Mouse (Mus musculus): Measurements from ENCODE around the gene Crygn. TPM values are rescaled to one million over a fixed set of nuclear protein-coding genes. Genes with fewer than 3 reads are reported as not detected.
"Not testable (repeated sequence)": the region's sequence is repeated elsewhere in the genome, so short reads cannot be mapped to it uniquely, and the experiment has no call there.

The Crygn gene
- total RNA-seq (2021), result not detected

DNA sequence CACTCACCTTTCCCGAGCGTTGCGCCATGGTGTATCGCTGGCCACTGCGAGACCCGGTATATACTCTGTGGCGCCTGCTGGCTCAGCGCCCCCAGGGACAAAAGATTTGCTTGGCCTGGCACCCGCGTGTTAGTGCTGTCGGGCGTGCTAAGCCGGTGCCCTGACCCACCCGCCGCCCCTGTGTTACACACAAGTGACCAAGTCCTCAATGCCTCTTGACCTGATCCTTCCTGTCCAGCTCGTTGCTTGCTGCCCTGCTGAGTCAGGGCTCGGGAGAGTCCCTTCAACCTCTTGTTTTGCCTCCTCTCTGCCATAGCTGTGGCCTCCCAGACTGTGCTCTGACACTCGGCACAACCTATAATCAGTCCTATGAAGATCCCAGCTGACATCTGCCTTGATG lies at the start of gene Crygn:
Gene Crygn (minus strand): TSS at position 193 of the 400 bp plus-strand sequence.
- intact Hi-C loops (cut with DNase I), result no loop called here
- no peak for DNase-seq (ENCODE audit: low spot score)

GRCm38 (mm10) chr5:24805222-24805621 lies 47.4 kb upstream of the Crygn start:
- intact Hi-C loops (cut with DNase I), result no loop called here
- no peak for DNase-seq (ENCODE audit: low spot score)

- no peak for DNase-seq (ENCODE audit: low spot score)
- intact Hi-C loops (cut with DNase I), result loop anchor here (5.0 kb wide), 1 partner anchor 208 kb away; no protein-coding TSS in a partner anchor
Observed at GRCm38 (mm10) chr5:24804661-24805060, 46.9 kb upstream of the Crygn start.

GRCm38 (mm10) chr5:24801841-24802624 lies 44.2 kb upstream of the Crygn start:
- intact Hi-C loops (cut with DNase I), result loop anchor here (5.0 kb wide), 1 partner anchor 210 kb away; no protein-coding TSS in a partner anchor
- no peak for DNase-seq (ENCODE audit: low spot score)

DNA sequence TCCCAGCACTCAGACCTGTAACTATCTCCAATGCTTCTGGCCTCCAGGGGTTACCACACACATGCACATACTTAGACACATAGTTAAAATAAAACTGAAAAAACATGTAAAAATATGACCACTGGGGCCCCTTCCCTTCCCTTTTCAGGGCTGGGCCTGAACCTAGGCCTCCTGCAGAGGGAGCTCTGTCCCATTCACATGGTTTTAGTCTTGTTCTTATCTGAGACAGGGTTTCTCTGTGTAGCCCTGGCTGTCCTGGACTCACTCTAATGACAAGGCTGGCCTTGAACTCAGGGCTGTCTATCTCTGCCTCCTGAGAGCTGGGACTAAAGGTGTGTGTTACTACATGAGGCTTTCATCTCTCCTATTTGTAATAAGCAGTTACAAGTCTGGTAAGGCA lies 42.6 kb upstream of the Crygn start:
- intact Hi-C loops (cut with DNase I), result loop anchor here (5.0 kb wide), 1 partner anchor 212 kb away; no protein-coding TSS in a partner anchor
- DNase-seq (ENCODE audit: low spot score), result no peak

GRCm38 (mm10) chr5:24798639-24799038 lies 40.8 kb upstream of the Crygn start:
- no peak for DNase-seq (ENCODE audit: low spot score)

GRCm38 (mm10) chr5:24797858-24798257 lies 40.0 kb upstream of the Crygn start:
- intact Hi-C loops (cut with DNase I), result no loop called here
- no peak for DNase-seq (ENCODE audit: low spot score)

More at GRCm38 (mm10) chr5:24798639-24799038, 40.8 kb upstream of the Crygn start:
- intact Hi-C loops (cut with DNase I), result no loop called here

GRCm38 (mm10) chr5:24792961-24793360 lies 35.2 kb upstream of the Crygn start:
- intact Hi-C loops (cut with DNase I), result no loop called here
- DNase-seq (ENCODE audit: low spot score), result no peak

DNA sequence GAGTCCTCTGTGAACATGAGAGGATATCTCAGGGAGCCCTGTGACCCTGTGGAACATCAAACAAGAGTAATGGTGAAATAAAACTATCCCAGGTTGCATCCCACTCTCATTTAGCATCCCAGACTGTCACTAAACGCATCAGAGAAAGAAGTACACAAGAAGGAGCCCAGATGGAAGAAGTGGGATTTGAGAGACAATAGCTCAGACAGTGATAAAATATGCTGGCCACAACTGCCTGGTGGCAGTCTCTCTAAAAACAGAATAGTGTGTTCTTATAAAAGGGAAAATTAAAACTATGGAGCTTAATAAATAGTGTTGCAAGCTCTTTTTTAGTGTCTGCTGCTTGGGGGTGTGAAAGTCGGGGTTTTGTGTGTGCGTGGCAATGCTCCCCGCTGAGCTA lies 25.1 kb upstream of the Crygn start:
- DNase-seq (ENCODE audit: low spot score), result no peak

GRCm38 (mm10) chr5:24781048-24781447 lies 23.2 kb upstream of the Crygn start:
- intact Hi-C loops (cut with DNase I), result loop anchor here (2.0 kb wide), 1 partner anchor 30 kb away; no protein-coding TSS in a partner anchor
- no peak for DNase-seq (ENCODE audit: low spot score)

More for the DNA sequence above, 25.1 kb upstream of the Crygn start:
- intact Hi-C loops (cut with DNase I), result no loop called here

- intact Hi-C loops (cut with DNase I), result loop anchor here (1.0 to 2.0 kb wide), 2 partner anchors 29 to 106 kb away; no protein-coding TSS in a partner anchor
- no peak for DNase-seq (ENCODE audit: low spot score)
Observed at GRCm38 (mm10) chr5:24779881-24780512, 22.2 kb upstream of the Crygn start.

DNA sequence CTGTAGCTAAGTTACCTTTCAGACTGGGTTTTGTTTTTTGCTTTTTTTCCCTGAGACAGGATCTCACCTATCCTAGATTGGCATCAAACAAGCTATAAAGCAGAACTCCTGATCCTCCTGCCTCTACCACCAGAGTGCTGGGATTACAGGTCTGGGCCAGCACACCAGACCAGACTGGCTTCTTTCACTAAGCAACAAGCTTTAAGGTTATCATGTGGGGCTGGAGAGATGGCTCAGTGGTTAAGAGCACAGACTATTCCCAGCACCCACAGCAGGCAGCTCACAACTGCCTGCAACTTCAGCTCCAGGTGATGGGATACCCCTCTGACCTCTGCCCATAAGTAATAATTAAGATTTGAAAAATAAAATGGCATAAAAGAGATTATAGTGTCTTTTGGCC lies 21.5 kb upstream of the Crygn start:
- DNase-seq (ENCODE audit: low spot score), result no peak
- intact Hi-C loops (cut with DNase I), result no loop called here

DNA sequence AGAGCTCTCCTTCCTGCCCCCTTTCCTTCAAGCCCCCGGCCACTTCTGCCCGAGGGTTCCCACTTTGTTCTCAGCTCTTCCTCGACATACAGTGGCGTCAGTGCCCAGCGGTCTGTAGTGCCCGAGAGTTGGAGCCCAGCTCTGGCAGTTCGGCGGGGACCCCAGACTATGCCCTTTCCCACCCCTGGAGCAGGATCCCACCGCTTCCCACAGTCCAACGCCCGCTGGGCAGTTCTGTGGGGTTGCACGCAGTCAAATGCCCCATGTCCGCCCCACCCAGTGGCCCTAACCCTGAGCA lies 21.0 kb upstream of the Crygn start:
- intact Hi-C loops (cut with DNase I), result no loop called here

GRCm38 (mm10) chr5:24778082-24778842 lies 20.5 kb upstream of the Crygn start:
- intact Hi-C loops (cut with DNase I), result no loop called here
- no peak for DNase-seq (ENCODE audit: low spot score)

More for the DNA sequence above, 21.0 kb upstream of the Crygn start:
- DNase-seq (ENCODE audit: low spot score), result no peak

GRCm38 (mm10) chr5:24776681-24777080 lies 18.9 kb upstream of the Crygn start:
- intact Hi-C loops (cut with DNase I), result no loop called here
- no peak for DNase-seq (ENCODE audit: low spot score)

DNA sequence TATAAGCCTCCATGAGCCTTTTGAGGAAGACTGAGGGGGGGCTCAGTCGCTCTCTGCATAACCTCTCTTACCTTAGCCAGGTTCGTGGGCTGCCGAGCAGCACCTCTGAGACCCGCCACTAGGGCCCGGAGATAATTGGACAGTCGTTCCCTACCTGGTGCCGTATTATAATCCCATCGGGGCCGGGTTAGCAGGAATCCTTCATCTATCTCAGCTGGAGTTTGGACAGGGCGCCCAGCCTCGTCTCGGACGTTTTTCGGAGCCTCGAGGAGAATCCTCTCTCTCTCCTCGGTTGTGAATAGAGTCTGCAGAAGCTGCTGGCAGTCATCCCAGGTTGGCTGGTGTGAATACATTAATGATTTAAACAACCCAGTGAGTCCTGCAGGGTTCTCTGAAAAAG lies 16.7 kb upstream of the Crygn start:
- DNase-seq (ENCODE audit: low spot score); intact Hi-C loops (cut with DNase I): not testable (repeated sequence)

DNA sequence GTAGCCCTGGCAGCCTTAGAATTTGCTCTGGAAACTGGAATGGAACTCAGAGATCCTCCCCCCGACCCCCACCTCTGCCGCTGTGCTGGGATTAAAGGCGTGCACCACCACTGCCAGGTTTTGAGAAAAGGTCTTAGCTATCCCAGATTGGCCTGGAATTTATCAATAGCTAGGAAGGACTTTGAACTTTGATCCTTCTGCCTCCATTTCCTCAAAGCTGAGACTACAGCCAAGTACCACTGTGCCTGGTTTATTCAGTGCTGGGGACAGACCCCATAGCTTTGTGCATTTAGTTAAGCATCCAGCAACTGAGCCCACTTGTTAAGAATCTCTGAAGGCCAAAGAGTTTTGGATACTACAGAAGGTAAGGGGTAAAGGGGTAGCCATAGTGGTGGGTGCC lies 877 bp downstream of the Crygn start:
- no peak for DNase-seq (ENCODE audit: low spot score)
- intact Hi-C loops (cut with DNase I), result no loop called here

GRCm38 (mm10) chr5:24752175-24752498 lies 5.7 kb downstream of the Crygn start:
- intact Hi-C loops (cut with DNase I), result no loop called here
- DNase-seq (ENCODE audit: low spot score), result no peak

GRCm38 (mm10) chr5:24751305-24752174 lies 6.3 kb downstream of the Crygn start:
- peak; percentile 37 for DNase-seq (ENCODE audit: low spot score)
- intact Hi-C loops (cut with DNase I), result loop anchor here (2.0 kb wide), 3 partner anchors 29 to 77 kb away; partner anchors contain the start of gene Nub1

Measured in heart, postnatal 25 days (tissue).